Mouse (Mus musculus) liver, adult 10 weeks (tissue): ENCODE measurements around the gene Olfr504. TPM values are rescaled to one million over a fixed set of nuclear protein-coding genes. Genes with fewer than 3 reads are reported as not detected.

Experiments used
- polyA plus RNA-seq: library from polyadenylated mRNA; stranded (reverse); fragments of 350-450 nt; fragmentation: Illumina TruSeq; extraction: RNeasy Lipid Tissue Mini Kit (QIAGEN cat#74804); gene quantifications from one replicate; pipeline ENCODE4 v1.2.3, GENCODE M21; 2014; ENCODE audit warnings: low read depth, low replicate concordance

The Olfr504 gene
- polyA plus RNA-seq = not detected

DNA sequence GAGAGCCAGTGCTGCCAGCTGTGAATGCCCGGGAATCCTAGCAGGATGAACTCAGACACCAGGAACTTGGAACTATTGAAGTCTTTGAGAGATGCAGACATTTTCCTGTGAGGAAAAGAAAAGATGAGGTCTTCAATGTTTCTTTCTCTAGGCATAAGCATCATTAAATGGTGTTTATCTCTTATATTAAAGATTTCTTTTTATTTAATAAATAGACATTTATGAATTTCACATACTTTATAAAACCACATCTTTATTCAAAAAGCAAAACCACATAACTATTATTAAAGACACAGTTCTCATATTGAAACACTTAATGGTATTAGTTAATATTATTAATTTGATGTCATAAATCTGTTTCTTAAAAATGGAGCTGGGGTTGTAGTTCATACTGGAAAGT, at the start of gene Olfr504:
Gene Olfr504 (minus strand): TSS at position 101 of the 400 bp plus-strand sequence.

DNA sequence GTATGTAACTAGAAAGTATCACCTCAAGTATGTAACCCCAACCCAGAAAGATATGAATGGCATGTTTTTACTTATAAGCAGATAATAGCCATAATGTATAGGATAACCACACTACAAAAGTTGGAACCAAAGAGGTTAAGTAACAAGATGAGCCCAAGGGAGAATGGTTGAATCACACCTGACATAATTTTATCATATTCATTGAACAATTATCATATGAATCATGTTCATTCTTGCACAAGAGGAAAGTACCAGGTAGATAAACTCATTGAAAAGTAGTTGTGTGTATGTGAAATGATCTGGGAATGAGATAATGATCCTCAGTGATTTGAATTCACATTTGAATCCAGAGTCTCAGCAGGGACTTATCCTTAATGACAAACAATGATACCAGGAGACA, 44.9 kb upstream of the Olfr504 start, which contains the start of gene Olfr506:
Gene Olfr506 (plus strand): TSS at position 301 of the 400 bp plus-strand sequence.

DNA sequence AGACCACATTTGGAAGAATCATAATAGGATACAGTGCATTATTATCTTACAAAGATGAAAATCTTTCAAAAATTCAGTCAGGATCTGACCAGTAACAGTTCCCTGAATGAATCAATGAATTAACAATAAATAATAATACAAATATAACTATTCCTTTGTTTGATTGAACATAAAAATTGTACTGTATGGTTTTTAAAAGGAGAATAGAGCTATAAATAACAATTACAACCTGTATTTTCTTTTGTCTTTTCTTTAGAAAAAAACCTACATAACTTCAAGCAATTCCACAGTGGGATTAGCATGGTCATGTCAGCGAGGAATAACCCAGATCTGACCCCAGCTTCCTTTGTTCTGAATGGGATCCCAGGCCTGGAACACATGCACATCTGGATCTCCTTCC, 21.4 kb downstream of the Olfr504 start, which contains the start of gene Olfr503:
Gene Olfr503 (plus strand): TSS at position 301 of the 400 bp plus-strand sequence.

GRCm38 (mm10) chr7:108524965-108525364, 40.6 kb downstream of the Olfr504 start, which contains the start of gene Olfr502:
TSS of gene Olfr502 (minus strand) at chr7:108525065.

Other genes with a start within 250 kb of the Olfr504 start
- gene Olfr492, start 242.1 kb downstream of the Olfr504 start, polyA plus RNA-seq = not detected
- gene Olfr493, start 218.8 kb downstream of the Olfr504 start, polyA plus RNA-seq = not detected
- not detected for gene Olfr494, start 200.5 kb downstream of the Olfr504 start, polyA plus RNA-seq
- gene Olfr495, start 172.6 kb downstream of the Olfr504 start, polyA plus RNA-seq = not detected
- not detected for gene Olfr497, start 145.4 kb downstream of the Olfr504 start, polyA plus RNA-seq
- gene Olfr498, start 100.5 kb downstream of the Olfr504 start, polyA plus RNA-seq = not detected
- not detected for gene Olfr502, start 40.7 kb downstream of the Olfr504 start, polyA plus RNA-seq
- gene Olfr503, start 21.3 kb downstream of the Olfr504 start, polyA plus RNA-seq = not detected
- gene Olfr506, start 45.0 kb upstream of the Olfr504 start, polyA plus RNA-seq = not detected
- not detected for gene Olfr507, start 56.0 kb upstream of the Olfr504 start, polyA plus RNA-seq
- gene Olfr508, start 64.2 kb upstream of the Olfr504 start, polyA plus RNA-seq = not detected
- not detected for gene Olfr509, start 86.1 kb upstream of the Olfr504 start, polyA plus RNA-seq
- gene Olfr510, start 100.6 kb upstream of the Olfr504 start, polyA plus RNA-seq = not detected
- gene Olfr512, start 147.5 kb upstream of the Olfr504 start, polyA plus RNA-seq = not detected
- not detected for gene Olfr513, start 185.2 kb upstream of the Olfr504 start, polyA plus RNA-seq